Mouse (Mus musculus) bone marrow, adult 2 months (tissue): ENCODE data around the gene Abcc9.

Experiments
- CTCF ChIP-seq: fragments of 200-500 bp; IDR thresholded peaks from 2 replicates; pipeline ENCODE4 v1.5.1; 2011; ENCODE audit warnings: low read length, control low read depth; ENCODE audit not compliant: control insufficient read depth, insufficient read depth
- POLR2A ChIP-seq: fragments of 200-500 bp; IDR thresholded peaks from 2 replicates; pipeline ENCODE4 v1.6.1; 2011; ENCODE audit warnings: low read depth, mild to moderate bottlenecking, control low read depth, low read length, borderline replicate concordance; ENCODE audit not compliant: control insufficient read depth

GRCm38 (mm10) chr6:142682985-142683691 lies 19.0 kb downstream of the Abcc9 start:
- TF ChIP-seq POLR2A: no peak
- no peak for TF ChIP-seq CTCF
